Mouse (Mus musculus): ENCODE results near the gene Ephb2.

DNA sequence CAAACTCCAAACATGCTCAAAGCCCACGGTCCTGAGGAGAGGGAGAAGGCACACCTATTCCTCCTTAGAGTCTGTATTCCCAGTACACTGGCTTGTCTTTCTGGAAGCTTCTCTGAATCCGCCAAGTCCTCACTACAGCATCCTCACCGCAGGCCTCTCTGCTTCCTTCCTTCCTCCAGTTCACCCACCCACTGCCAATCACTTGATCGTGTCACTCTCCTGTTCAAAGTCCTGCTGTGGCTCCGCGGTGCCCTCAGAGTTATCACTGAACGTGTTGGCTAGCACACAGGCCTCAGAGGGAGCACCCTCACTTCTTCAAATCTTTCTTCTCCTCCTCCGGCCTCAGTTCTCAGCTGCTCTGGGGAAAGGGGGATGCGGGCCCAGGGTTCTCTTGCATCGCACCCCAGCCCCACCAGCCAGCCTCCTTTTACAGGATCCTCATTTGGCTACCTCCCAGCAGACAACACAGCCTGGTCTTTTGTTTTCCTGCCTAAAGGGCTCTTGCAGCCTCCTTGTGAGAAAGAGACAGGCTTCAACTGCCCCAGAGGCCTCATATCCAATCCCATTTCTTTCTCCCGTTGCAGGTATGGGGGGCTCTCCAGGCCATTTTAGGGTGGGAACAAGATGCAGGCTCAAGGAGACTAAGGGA is 102.4 kb downstream of the Ephb2 start:
- TF ChIP-seq POLR2A (IDR thresholded peaks at IDR 0.05; ENCODE audit: control insufficient read depth, low read depth, low read length) (no peak), CTCF (IDR thresholded peaks at IDR 0.05; ENCODE audit: control insufficient read depth, insufficient read depth, insufficient replicate concordance, low read depth, low read length) (no peak)

Measured in testis, adult 2 months (tissue).